Mouse (Mus musculus) limb, embryonic 14.5 days (tissue): ENCODE results near the gene Fubp1. TPM values are rescaled to one million over a fixed set of nuclear protein-coding genes. Genes with fewer than 3 reads are reported as not detected.

Source experiments
- ATAC-seq: fragments of 200-750 bp; cut with Nextera tagmentation; 2 replicates; pipeline ENCODE4 v1.8.0; 2017; ENCODE audit warnings: low read depth, moderate number of reproducible peaks, moderate TSS enrichment; ENCODE audit not compliant: low FRiP score
- DNase-seq: peaks from one replicate; pipeline ENCODE4 v3.0.0-alpha.2; 2015; ENCODE audit warnings: low spot score
- H3K27ac ChIP-seq: fragments of 300-500 bp; sonication (generic); replicated peaks from 2 replicates; pipeline ENCODE4 v1.5.1; 2014; ENCODE audit warnings: low read depth, mild to moderate bottlenecking, low read length, moderate library complexity, mixed read lengths
- H3K27me3 ChIP-seq: fragments of 300-500 bp; sonication (generic); 2 replicates; pipeline ENCODE4 v1.6.1; 2014; ENCODE audit warnings: low read length, mixed read lengths; ENCODE audit not compliant: control insufficient read depth, insufficient read depth
- H3K36me3 ChIP-seq: fragments of 300-500 bp; sonication (generic); 2 replicates; pipeline ENCODE4 v1.6.1; 2014; ENCODE audit warnings: mild to moderate bottlenecking, low read length, moderate library complexity, mixed read lengths; ENCODE audit not compliant: control insufficient read depth, insufficient read depth
- H3K4me1 ChIP-seq: fragments of 300-500 bp; sonication (generic); 2 replicates; pipeline ENCODE4 v1.6.1; 2014; ENCODE audit warnings: antibody characterized with exemption, low read length, mixed read lengths; ENCODE audit not compliant: control insufficient read depth, insufficient read depth
- H3K4me2 ChIP-seq: fragments of 300-500 bp; sonication (generic); replicated peaks from 2 replicates; pipeline ENCODE4 v1.6.1; 2014; ENCODE audit warnings: low read depth, mild to moderate bottlenecking, low read length, moderate library complexity; ENCODE audit not compliant: severe bottlenecking
- H3K4me3 ChIP-seq: fragments of 300-500 bp; sonication (generic); replicated peaks from 2 replicates; pipeline ENCODE4 v1.5.1; 2014; ENCODE audit warnings: low read length
- H3K9ac ChIP-seq: fragments of 300-500 bp; sonication (generic); 2 replicates; pipeline ENCODE4 v1.6.1; 2014; ENCODE audit warnings: mild to moderate bottlenecking, low read depth, low read length, moderate library complexity; ENCODE audit not compliant: severe bottlenecking
- H3K9me3 ChIP-seq: fragments of 300-500 bp; sonication (generic); 2 replicates; pipeline ENCODE4 v1.6.1; 2016; ENCODE audit warnings: low read length; ENCODE audit not compliant: control insufficient read depth
- POLR2A ChIP-seq: fragments of 200-500 bp; IDR thresholded peaks from 2 replicates; pipeline ENCODE4 v1.8.0; 2012; ENCODE audit warnings: inconsistent platforms, mild to moderate bottlenecking, moderate library complexity, borderline replicate concordance; ENCODE audit not compliant: insufficient read depth, insufficient read length; ENCODE audit errors: extremely low read depth
- WGBS: fragments of 180-500 bp; shearing (Covaris S2); extraction: QIAGEN DNeasy Blood & Tissue Kit; methylation state at CpG from one replicate; pipeline ENCODE4 v1.1.7; 2014; 5-methylcytosine and 5-hydroxymethylcytosine counted together
- polyA plus RNA-seq, 2 experiments: library from polyadenylated mRNA; depleted of rRNA in 1 of 2; stranded (reverse) in 1 of 2; unstranded in 1 of 2; fragments of >200 nt; fragmentation: Nextera tagmentation in 1 of 2; extraction: Ambion mirVana in 1 of 2; gene quantifications; 2 replicates each; pipeline versions ENCODE4 v1.2.1 to v1.2.3; 2012 to 2014

Gene Fubp1
- polyA plus RNA-seq, 2 experiments, result 223 to 232 TPM

GRCm38 (mm10) chr3:152166099-152166423 is 44.2 kb upstream of the Fubp1 start, which contains the start of gene Gipc2:
Gene Gipc2 (minus strand): TSS chr3:152166230.
- Histone ChIP-seq H3K4me2 (peak within 1 kb of the TSS; percentile 98), H3K4me1 (peaks cover 12% of the 10 kb centered on the region), H3K27ac (no peak within 1 kb of the TSS), H3K9me3 (no peaks in the 10 kb centered on the region), H3K36me3 (no peaks in the 10 kb centered on the region), H3K27me3 (0 out of 2 replicates have a peak, but pooled peaks cover 9% of the 10 kb centered on the region), H3K4me3 (peak within 1 kb of the TSS; percentile 50), H3K9ac (peak within 1 kb of the TSS; percentile 50)
- WGBS, result 7% methylated on average over 10 of the region's 10 CpGs
- 0 out of 2 replicates have a peak, but pooled peaks have one; percentile 4 for ATAC-seq
- no peak for TF ChIP-seq POLR2A
- no peak for DNase-seq

- DNase-seq (peak; percentile 31), ATAC-seq (no peak)
- Histone ChIP-seq H3K4me2 (peak overlapping the region; percentile 48), H3K36me3 (no peaks in the 10 kb centered on the region), H3K4me1 (peaks cover 12% of the 10 kb centered on the region), H3K27ac (no peak overlapping the region), H3K27me3 (0 out of 2 replicates have a peak, but pooled peaks cover 9% of the 10 kb centered on the region), H3K9ac (peak overlapping the region; percentile 28; the same call in 1 of the 2 replicates), H3K9me3 (no peaks in the 10 kb centered on the region), H3K4me3 (peak overlapping the region; percentile 22)
- no peak for TF ChIP-seq POLR2A
- WGBS, result 14% methylated on average over 29 of the region's 29 CpGs
These were observed 43.3 kb upstream of the Fubp1 start for GRCm38 (mm10) chr3:152166699-152167451.

- DNase-seq (no peak), ATAC-seq (no peak)
- no peak overlapping the region for H3K27ac ChIP-seq
- H3K36me3 ChIP-seq, result no peaks in the 10 kb centered on the region
- H3K4me2 ChIP-seq, result no peak overlapping the region
- no peak overlapping the region for H3K4me3 ChIP-seq
- WGBS, result 95% methylated on average over 10 of the region's 10 CpGs
- H3K27me3 ChIP-seq, result 0 out of 2 replicates have a peak, but pooled peaks cover 9% of the 10 kb centered on the region
- H3K9me3 ChIP-seq, result no peaks in the 10 kb centered on the region
- H3K4me1 ChIP-seq, result peaks cover 12% of the 10 kb centered on the region
- TF ChIP-seq POLR2A, result no peak
- H3K9ac ChIP-seq, result no peak overlapping the region
These were observed 42.2 kb upstream of the Fubp1 start for GRCm38 (mm10) chr3:152168007-152168406.

- no peak for DNase-seq
- H3K4me3 ChIP-seq, result no peak overlapping the region
- peaks cover 9% of the 10 kb centered on the region for H3K4me1 ChIP-seq
- H3K4me2 ChIP-seq, result no peak overlapping the region
- TF ChIP-seq POLR2A, result no peak
- 35% methylated on average over 1 of the region's 1 CpGs for WGBS
- H3K9me3 ChIP-seq, result no peaks in the 10 kb centered on the region
- no peak overlapping the region for H3K27ac ChIP-seq
- no peak for ATAC-seq
- no peaks in the 10 kb centered on the region for H3K36me3 ChIP-seq
- 0 out of 2 replicates have a peak, but pooled peaks cover 9% of the 10 kb centered on the region for H3K27me3 ChIP-seq
- H3K9ac ChIP-seq, result no peak overlapping the region
These were observed 39.8 kb upstream of the Fubp1 start for GRCm38 (mm10) chr3:152170407-152170806.

- Histone ChIP-seq H3K27me3 (0 out of 2 replicates have a peak, but pooled peaks cover 2% of the 10 kb centered on the region), H3K36me3 (no peaks in the 10 kb centered on the region), H3K27ac (no peak overlapping the region), H3K9me3 (no peaks in the 10 kb centered on the region), H3K4me2 (no peak overlapping the region), H3K4me3 (no peak overlapping the region), H3K9ac (no peak overlapping the region), H3K4me1 (peaks cover 5% of the 10 kb centered on the region; the same call in 1 of the 2 replicates)
- no peak for TF ChIP-seq POLR2A
- no peak for ATAC-seq
- WGBS, result 69% methylated on average over 2 of the region's 2 CpGs
- no peak for DNase-seq
These were observed 39.0 kb upstream of the Fubp1 start for GRCm38 (mm10) chr3:152171236-152171635.
